Mouse (Mus musculus) intestine, embryonic 16.5 days (tissue): ENCODE results near the gene Adgrg1. TPM values are rescaled to one million over a fixed set of nuclear protein-coding genes. Genes with fewer than 3 reads are reported as not detected.

ENCODE experiments used
- ATAC-seq: fragments of 200-750 bp; cut with Nextera tagmentation; 2 replicates; pipeline ENCODE4 v1.8.0; 2017; ENCODE audit warnings: moderate TSS enrichment, moderate library complexity
- H3K27ac ChIP-seq: fragments of 300-500 bp; sonication (generic); 2 replicates; pipeline ENCODE4 v1.5.1; 2014; ENCODE audit warnings: mild to moderate bottlenecking, low read length
- H3K27me3 ChIP-seq: fragments of 300-500 bp; sonication (generic); replicated peaks from 2 replicates; pipeline ENCODE4 v1.6.1; 2014; ENCODE audit warnings: low read length, control low read depth, mixed read lengths; ENCODE audit not compliant: control insufficient read depth, insufficient read depth
- H3K36me3 ChIP-seq: fragments of 300-500 bp; sonication (generic); 2 replicates; pipeline ENCODE4 v1.6.1; 2014; ENCODE audit warnings: low read length, control low read depth; ENCODE audit not compliant: control insufficient read depth, insufficient read depth
- H3K4me1 ChIP-seq: fragments of 300-500 bp; sonication (generic); 2 replicates; pipeline ENCODE4 v1.6.1; 2014; ENCODE audit warnings: low read length, control low read depth, mixed read lengths; ENCODE audit not compliant: control insufficient read depth, insufficient read depth
- H3K4me2 ChIP-seq: fragments of 300-500 bp; sonication (generic); 2 replicates; pipeline ENCODE4 v1.6.1; 2014; ENCODE audit warnings: low read depth, low read length, control low read depth
- H3K4me3 ChIP-seq: fragments of 300-500 bp; sonication (generic); 2 replicates; pipeline ENCODE4 v1.5.1; 2014; ENCODE audit warnings: mild to moderate bottlenecking, low read length
- H3K9ac ChIP-seq: fragments of 300-500 bp; sonication (generic); 2 replicates; pipeline ENCODE4 v1.6.1; 2014; ENCODE audit warnings: low read depth, low read length
- H3K9me3 ChIP-seq: fragments of 300-500 bp; sonication (generic); 2 replicates; pipeline ENCODE4 v1.6.1; 2016; ENCODE audit warnings: low read length, control low read depth; ENCODE audit not compliant: control insufficient read depth
- WGBS: fragments of 180-500 bp; shearing (Covaris S2); extraction: QIAGEN DNeasy Blood & Tissue Kit; methylation state at CpG from one replicate; pipeline ENCODE4 v1.1.7; 2014; 5-methylcytosine and 5-hydroxymethylcytosine counted together
- polyA plus RNA-seq: library from polyadenylated mRNA; unstranded; fragments of >200 nt; fragmentation: Nextera tagmentation; extraction: Ambion mirVana; gene quantifications from 2 replicates; pipeline ENCODE4 v1.2.1, GENCODE M21; 2015

Adgrg1 gene
- polyA plus RNA-seq, 1 experiment from 2014 or later = 24.4 TPM

GRCm38 (mm10) chr8:95037106-95037925 is 62.8 kb downstream of the Adgrg1 start:
- Histone ChIP-seq H3K4me3 (no peak overlapping the region), H3K27me3 (no peaks in the 10 kb centered on the region), H3K9me3 (no peaks in the 10 kb centered on the region), H3K4me1 (no peaks in the 10 kb centered on the region), H3K9ac (no peak overlapping the region), H3K27ac (no peak overlapping the region), H3K36me3 (no peaks in the 10 kb centered on the region), H3K4me2 (no peak overlapping the region)
- WGBS = 57% methylated on average over 7 of the region's 7 CpGs
- peak; percentile 42; the same call in 1 of the 2 replicates for ATAC-seq

- ATAC-seq = peak; percentile 56; the same call in 1 of the 2 replicates
- Histone ChIP-seq H3K9ac (no peak overlapping the region), H3K9me3 (no peaks in the 10 kb centered on the region), H3K4me1 (no peaks in the 10 kb centered on the region; the same call in 1 of the 2 replicates), H3K36me3 (no peaks in the 10 kb centered on the region), H3K27ac (no peak overlapping the region), H3K4me3 (no peak overlapping the region), H3K4me2 (no peak overlapping the region), H3K27me3 (no peaks in the 10 kb centered on the region)
- 47% methylated on average over 6 of the region's 6 CpGs for WGBS
Measured at GRCm38 (mm10) chr8:95041883-95042784, 67.6 kb downstream of the Adgrg1 start.

- Histone ChIP-seq H3K27ac (no peak overlapping the region), H3K9me3 (no peaks in the 10 kb centered on the region), H3K36me3 (no peaks in the 10 kb centered on the region), H3K4me2 (no peak overlapping the region), H3K27me3 (no peaks in the 10 kb centered on the region), H3K9ac (no peak overlapping the region), H3K4me1 (no peaks in the 10 kb centered on the region; the same call in 1 of the 2 replicates), H3K4me3 (no peak overlapping the region)
- 49% methylated on average over 4 of the region's 4 CpGs for WGBS
- no peak for ATAC-seq
Measured at GRCm38 (mm10) chr8:95044811-95045210, 70.3 kb downstream of the Adgrg1 start.

GRCm38 (mm10) chr8:95046982-95047381 is 72.4 kb downstream of the Adgrg1 start:
- WGBS = 60% methylated on average over 3 of the region's 3 CpGs
- no peaks in the 10 kb centered on the region for H3K9me3 ChIP-seq
- no peak overlapping the region for H3K9ac ChIP-seq
- H3K27ac ChIP-seq = no peak overlapping the region
- ATAC-seq = no peak
- H3K27me3 ChIP-seq = no peaks in the 10 kb centered on the region
- no peaks in the 10 kb centered on the region for H3K36me3 ChIP-seq
- H3K4me3 ChIP-seq = no peak overlapping the region
- no peaks in the 10 kb centered on the region; the same call in 1 of the 2 replicates for H3K4me1 ChIP-seq
- H3K4me2 ChIP-seq = no peak overlapping the region

- Histone ChIP-seq H3K27me3 (no peaks in the 10 kb centered on the region), H3K4me1 (no peaks in the 10 kb centered on the region), H3K36me3 (no peaks in the 10 kb centered on the region), H3K27ac (no peak overlapping the region), H3K4me3 (no peak overlapping the region), H3K9me3 (no peaks in the 10 kb centered on the region), H3K9ac (no peak overlapping the region), H3K4me2 (no peak overlapping the region)
- WGBS = 65% methylated on average over 6 of the region's 6 CpGs
- ATAC-seq = no peak
Measured at GRCm38 (mm10) chr8:95047884-95048680, 73.5 kb downstream of the Adgrg1 start.

GRCm38 (mm10) chr8:95049636-95050035 is 75.1 kb downstream of the Adgrg1 start:
- no peak overlapping the region for H3K4me3 ChIP-seq
- no peak overlapping the region for H3K9ac ChIP-seq
- no peaks in the 10 kb centered on the region for H3K27me3 ChIP-seq
- H3K4me1 ChIP-seq = no peaks in the 10 kb centered on the region
- no peak overlapping the region for H3K27ac ChIP-seq
- H3K36me3 ChIP-seq = no peaks in the 10 kb centered on the region
- no peaks in the 10 kb centered on the region for H3K9me3 ChIP-seq
- no peak overlapping the region for H3K4me2 ChIP-seq
- ATAC-seq = no peak
- WGBS = 33% methylated on average over 2 of the region's 2 CpGs

GRCm38 (mm10) chr8:95054438-95054837 is 79.9 kb downstream of the Adgrg1 start:
- Histone ChIP-seq H3K4me2 (no peak overlapping the region), H3K27ac (no peak overlapping the region), H3K4me3 (no peak overlapping the region), H3K4me1 (no peaks in the 10 kb centered on the region), H3K36me3 (no peaks in the 10 kb centered on the region), H3K9me3 (no peaks in the 10 kb centered on the region), H3K27me3 (no peaks in the 10 kb centered on the region), H3K9ac (no peak overlapping the region)
- 55% methylated on average over 6 of the region's 6 CpGs for WGBS
- no peak for ATAC-seq

- no peaks in the 10 kb centered on the region for H3K9me3 ChIP-seq
- no peak within 1 kb of the TSS for H3K4me2 ChIP-seq
- no peak within 1 kb of the TSS for H3K4me3 ChIP-seq
- H3K27me3 ChIP-seq = no peaks in the 10 kb centered on the region
- H3K27ac ChIP-seq = no peak within 1 kb of the TSS
- H3K36me3 ChIP-seq = no peaks in the 10 kb centered on the region
- ATAC-seq = 0 out of 2 replicates have a peak, but pooled peaks have one; percentile 28
- H3K9ac ChIP-seq = no peak within 1 kb of the TSS
- 13% methylated on average over 2 of the region's 2 CpGs for WGBS
- H3K4me1 ChIP-seq = no peaks in the 10 kb centered on the region
Measured at GRCm38 (mm10) chr8:95054927-95055510, 80.5 kb downstream of the Adgrg1 start, which contains the start of gene Drc7. TSS of gene Drc7 (plus strand) at chr8:95055103.
